Mouse (Mus musculus): ENCODE data around the gene Ccdc190. TPM values are rescaled to one million over a fixed set of nuclear protein-coding genes. Genes with fewer than 3 reads are reported as not detected.

Ccdc190 gene
- polyA plus RNA-seq, 1 experiment from 2014 or later: 0.82 TPM

GRCm38 (mm10) chr1:169952636-169953035 is 24.2 kb downstream of the Ccdc190 start:
- DNase-seq (ENCODE audit: low read depth, low spot score) (no peak), ATAC-seq (no peak)
- in situ Hi-C loops (cut with MboI; ENCODE audit: low pct_unique_long_range_greater_than_20kb): no loop called here
- ChIA-PET CTCF (interaction anchor here (1.5 kb wide), 1 partner anchor 18 kb away, joined by 3 read pairs; no protein-coding TSS in a partner anchor), POLR2A (no interaction called here)
- no peaks in the 10 kb centered on the region for H3K27me3 ChIP-seq
- TF ChIP-seq CTCF (IDR thresholded peaks at IDR 0.05): no peak

- no peaks in the 10 kb centered on the region for H3K27me3 ChIP-seq
- no peak for TF ChIP-seq CTCF (IDR thresholded peaks at IDR 0.05)
- no peak for ATAC-seq
- ChIA-PET POLR2A (no interaction called here), CTCF (interaction anchor here (1.5 kb wide), 1 partner anchor 18 kb away, joined by 3 read pairs; no protein-coding TSS in a partner anchor)
- no peak for DNase-seq (ENCODE audit: low read depth, low spot score)
- in situ Hi-C loops (cut with MboI; ENCODE audit: low pct_unique_long_range_greater_than_20kb): no loop called here
These were observed 24.7 kb downstream of the Ccdc190 start for GRCm38 (mm10) chr1:169953106-169953505.

GRCm38 (mm10) chr1:169968792-169969515 is 40.5 kb downstream of the Ccdc190 start, which contains the start of gene Hsd17b7:
Hsd17b7 (minus strand) TSS chr1:169969241.
- H3K27me3 ChIP-seq: no peaks in the 10 kb centered on the region
- ATAC-seq (peak; percentile 100), DNase-seq (ENCODE audit: low read depth, low spot score) (peak; percentile 77)
- no peak for TF ChIP-seq CTCF (IDR thresholded peaks at IDR 0.05)
- POLR2A ChIA-PET: interaction anchor here (0.6 to 1.5 kb wide), 5 partner anchors 9 to 168 kb away, joined by 3 to 4 read pairs (median 3); no protein-coding TSS in a partner anchor
- in situ Hi-C loops (cut with MboI; ENCODE audit: low pct_unique_long_range_greater_than_20kb): no loop called here
- CTCF ChIA-PET: interaction anchor here (0.9 to 1.4 kb wide), 3 partner anchors 167 to 187 kb away, joined by 3 to 8 read pairs (median 4); no protein-coding TSS in a partner anchor

GRCm38 (mm10) chr1:169969516-169969886 is 41.1 kb downstream of the Ccdc190 start:
- in situ Hi-C loops (cut with MboI; ENCODE audit: low pct_unique_long_range_greater_than_20kb): no loop called here
- ChIA-PET CTCF (interaction anchor here (0.9 to 1.4 kb wide), 3 partner anchors 167 to 186 kb away, joined by 3 to 8 read pairs (median 4); no protein-coding TSS in a partner anchor), POLR2A (interaction anchor here (0.6 to 1.5 kb wide), 5 partner anchors 8 to 167 kb away, joined by 3 to 4 read pairs (median 3); no protein-coding TSS in a partner anchor)
- ATAC-seq (peak; percentile 54), DNase-seq (ENCODE audit: low read depth, low spot score) (no peak)
- H3K27me3 ChIP-seq: no peaks in the 10 kb centered on the region
- no peak for TF ChIP-seq CTCF (IDR thresholded peaks at IDR 0.05)

GRCm38 (mm10) chr1:169970936-169971335 is 42.5 kb downstream of the Ccdc190 start:
- TF ChIP-seq CTCF (IDR thresholded peaks at IDR 0.05): no peak
- in situ Hi-C loops (cut with MboI; ENCODE audit: low pct_unique_long_range_greater_than_20kb): no loop called here
- ChIA-PET POLR2A (no interaction called here), CTCF (no interaction called here)
- ATAC-seq: no peak
- H3K27me3 ChIP-seq: no peaks in the 10 kb centered on the region
- no peak for DNase-seq (ENCODE audit: low read depth, low spot score)

GRCm38 (mm10) chr1:169971998-169972397 is 43.5 kb downstream of the Ccdc190 start:
- CTCF ChIA-PET: no interaction called here
- no peak for DNase-seq (ENCODE audit: low read depth, low spot score)
- POLR2A ChIA-PET: interaction anchor here (1.2 kb wide), 1 partner anchor 12 kb away, joined by 3 read pairs; no protein-coding TSS in a partner anchor
- TF ChIP-seq CTCF (IDR thresholded peaks at IDR 0.05): no peak
- in situ Hi-C loops (cut with MboI; ENCODE audit: low pct_unique_long_range_greater_than_20kb): no loop called here
- no peak for ATAC-seq
- H3K27me3 ChIP-seq: no peaks in the 10 kb centered on the region

- DNase-seq (ENCODE audit: low read depth, low spot score): no peak
- H3K27me3 ChIP-seq: no peaks in the 10 kb centered on the region
- in situ Hi-C loops (cut with MboI; ENCODE audit: low pct_unique_long_range_greater_than_20kb): no loop called here
- ChIA-PET CTCF (no interaction called here), POLR2A (interaction anchor here (0.5 kb wide), 1 partner anchor 8 kb away, joined by 3 read pairs; no protein-coding TSS in a partner anchor)
- no peak for ATAC-seq
- TF ChIP-seq CTCF (IDR thresholded peaks at IDR 0.05): no peak
These were observed 49.2 kb downstream of the Ccdc190 start for GRCm38 (mm10) chr1:169977621-169978020.

Other genes with a start within 250 kb of the Ccdc190 start
- 11.0 TPM for gene Rgs4, start 181.0 kb upstream of the Ccdc190 start, polyA plus RNA-seq (2021)
- 11.3 TPM for gene Hsd17b7, start 40.6 kb downstream of the Ccdc190 start, polyA plus RNA-seq (2021)
- gene Ddr2, start 182.1 kb downstream of the Ccdc190 start, polyA plus RNA-seq (2021): 0.32 TPM
- 75.2 TPM for gene Uap1, start 246.3 kb downstream of the Ccdc190 start, polyA plus RNA-seq (2021)

Measured in Patski (cell line).